9 mouse cellular contexts compared by ENCODE assay signal in genomic region chrX:58030100-58030834, GRCm38 (mm10). TPM values are rescaled to one million over a fixed set of nuclear protein-coding genes. Genes with fewer than 3 reads are reported as not detected.
DNase-seq lines count a peak whose midpoint lies in the region; ATAC-seq and TF ChIP-seq lines count a peak whose summit lies in the region.
"Had no signal": no experiment of that assay in that cellular context is flagged by ENCODE, and none has a peak within 500 bp of the region (broad histone marks: within the 10 kb centered on the region; RNA-seq: fewer than 3 reads in every experiment).

No protein-coding gene starts in this region.

- no peaks in the 10 kb centered on the region for H3K4me1 ChIP-seq in cerebellum, adult 2 months (ENCODE audit: control insufficient read depth, insufficient read depth, low read length)
- peaks cover 10% of the 10 kb centered on the region; the same call in 1 of the 2 replicates for H3K4me1 ChIP-seq in intestine, embryonic 15.5 days (replicated peaks)
- no peaks in the 10 kb centered on the region for H3K4me1 ChIP-seq in liver, postnatal 0 days (ENCODE audit: insufficient read depth)
- no peaks in the 10 kb centered on the region for H3K4me1 ChIP-seq in stomach, postnatal 0 days (replicated peaks; ENCODE audit: control insufficient read depth, insufficient read depth)

- 9% methylated on average over 40 of the region's 48 CpGs for WGBS in cerebellum, adult 2 months
- WGBS in intestine, embryonic 15.5 days: 16% methylated on average over 48 of the region's 48 CpGs
- 22% methylated on average over 44 of the region's 48 CpGs for WGBS in liver, postnatal 0 days (ENCODE audit: insufficient replicate concordance)
- 20% methylated on average over 48 of the region's 48 CpGs for WGBS in stomach, postnatal 0 days

- intact Hi-C loops in left cerebral cortex, postnatal 4 days (cut with DNase I): no loop called here

- no peaks in the 10 kb centered on the region for H3K36me3 ChIP-seq in intestine, embryonic 15.5 days
- H3K36me3 ChIP-seq in liver, postnatal 0 days (replicated peaks; ENCODE audit: insufficient read depth, low read length): no peaks in the 10 kb centered on the region
- H3K36me3 ChIP-seq in stomach, postnatal 0 days (ENCODE audit: control insufficient read depth, insufficient read depth, low read length): no peaks in the 10 kb centered on the region

- H3K4me2 ChIP-seq in intestine, embryonic 15.5 days (replicated peaks): peak overlapping the region; percentile 60
- peak overlapping the region; percentile 47 for H3K4me2 ChIP-seq in liver, postnatal 0 days (ENCODE audit: low read depth, low read length)
- H3K4me2 ChIP-seq in stomach, postnatal 0 days (replicated peaks; ENCODE audit: low read depth): peak overlapping the region; percentile 44

- H3K9ac ChIP-seq in intestine, embryonic 15.5 days: no peak overlapping the region
- H3K9ac ChIP-seq in liver, postnatal 0 days (replicated peaks): no peak overlapping the region
- no peak overlapping the region for H3K9ac ChIP-seq in stomach, postnatal 0 days (ENCODE audit: low read length)

- peak; percentile 92 for ATAC-seq in intestine, embryonic 15.5 days
- ATAC-seq in liver, postnatal 0 days: peak; percentile 75
- peak; percentile 63; the same call in 1 of the 2 replicates for ATAC-seq in stomach, postnatal 0 days (ENCODE audit: low FRiP score, low TSS enrichment)

- H3K9me3 ChIP-seq in intestine, embryonic 15.5 days: no peaks in the 10 kb centered on the region
- H3K9me3 ChIP-seq in liver, postnatal 0 days (ENCODE audit: low read length): no peaks in the 10 kb centered on the region
- no peaks in the 10 kb centered on the region for H3K9me3 ChIP-seq in stomach, postnatal 0 days (ENCODE audit: control insufficient read depth, low read length)

- no peak for TF ChIP-seq EP300 in liver, postnatal 0 days (IDR thresholded peaks at IDR 0.05; ENCODE audit: low read depth)
- TF ChIP-seq EP300 in stomach, postnatal 0 days (optimal IDR thresholded peaks at IDR 0.05): no peak

- no peak for TF ChIP-seq CTCF in cerebellum, adult 2 months (IDR thresholded peaks at IDR 0.05; ENCODE audit: borderline replicate concordance, insufficient read depth, low read depth, low read length)
- no peak for TF ChIP-seq CTCF in liver, postnatal 0 days (IDR thresholded peaks at IDR 0.05; ENCODE audit: low read depth)
- no peak for TF ChIP-seq CTCF in stomach, postnatal 0 days (IDR thresholded peaks at IDR 0.05; ENCODE audit: low read depth)

- peak overlapping the region; percentile 79 for H3K27ac ChIP-seq in cerebellum, adult 2 months (ENCODE audit: insufficient read depth, low read length)
- no peak overlapping the region for H3K27ac ChIP-seq in intestine, embryonic 15.5 days
- no peak overlapping the region for H3K27ac ChIP-seq in liver, postnatal 0 days (ENCODE audit: low read depth)
- H3K27ac ChIP-seq in stomach, postnatal 0 days (replicated peaks): no peak overlapping the region

- no peaks in the 10 kb centered on the region; the same call in 1 of the 2 replicates for H3K27me3 ChIP-seq in cerebellum, adult 2 months (ENCODE audit: control insufficient read depth, insufficient read depth, low read length)
- peaks cover 49% of the 10 kb centered on the region for H3K27me3 ChIP-seq in intestine, embryonic 15.5 days (replicated peaks)
- peaks cover 64% of the 10 kb centered on the region for H3K27me3 ChIP-seq in liver, postnatal 0 days (ENCODE audit: insufficient read depth, low read length)
- no peaks in the 10 kb centered on the region for H3K27me3 ChIP-seq in stomach, postnatal 0 days (ENCODE audit: control insufficient read depth, insufficient read depth, low read length)

- H3K4me3 ChIP-seq in cerebellum, adult 2 months (replicated peaks; ENCODE audit: insufficient read depth, low read depth, low read length): peak overlapping the region; percentile 95
- H3K4me3 ChIP-seq in intestine, embryonic 15.5 days (replicated peaks): peak overlapping the region; percentile 35
- H3K4me3 ChIP-seq in liver, postnatal 0 days (ENCODE audit: low read depth, low read length): peak overlapping the region; percentile 26; the same call in 1 of the 2 replicates
- H3K4me3 ChIP-seq in stomach, postnatal 0 days (ENCODE audit: low read depth, low read length): peak overlapping the region; percentile 32

- peak; percentile 92 for DNase-seq in left cerebral cortex, postnatal 4 days
- DNase-seq in left cerebral cortex, adult 9 months (ENCODE audit: low spot score in 2 of 2): no peak
- DNase-seq in cerebellum, adult 2 months: peak; percentile 86 to 91
- peak; percentile 74 for DNase-seq in forelimb bud, embryonic 11.5 days (ENCODE audit: low read depth, low spot score)
- DNase-seq in liver, postnatal 0 days: peak; percentile 30
- peak; percentile 51 for DNase-seq in stomach, postnatal 0 days (ENCODE audit: low spot score)
- DNase-seq in ovary, adult 18-20 months (ENCODE audit: low spot score): no peak

- peak; percentile 75; the same call in 1 of the 2 replicates for TF ChIP-seq POLR2A in cerebellum, adult 2 months (IDR thresholded peaks at IDR 0.05; ENCODE audit: borderline replicate concordance, insufficient read depth, low read length)

RNA-seq across cellular contexts. Expression of gene Zic3, which starts 7.8 kb away (rescaled TPM):
- 1 to 10 TPM; 6.4 to 8.9 TPM for total RNA-seq in left cerebral cortex, postnatal 4 days (2021)
- 7.4 and 7.7 TPM in 2 replicates for polyA plus RNA-seq in cerebellum, adult 2 months (2012; rRNA removed)
- polyA plus RNA-seq in intestine, embryonic 15.5 days (2015; fragmentation: Nextera tagmentation; extraction: Ambion mirVana): not detected in 2 replicates
- not detected in 2 replicates for polyA plus RNA-seq in liver, postnatal 0 days (2015; fragmentation: Nextera tagmentation; extraction: Ambion mirVana)
- polyA plus RNA-seq in stomach, postnatal 0 days (2015; fragmentation: Nextera tagmentation; extraction: Ambion mirVana): 0.04 TPM in 1 of 2 replicates, not detected in the other
- total RNA-seq: MEL had no signal

Comparison
In these comparisons a context has a peak if more than half of its experiments do, and no peak if none do; other contexts are left out.
1. DNase-seq: peak in left cerebral cortex, postnatal 4 days (single experiment), cerebellum, adult 2 months (2 of 2), forelimb bud, embryonic 11.5 days (single experiment), liver, postnatal 0 days (single experiment) and stomach, postnatal 0 days (single experiment); none in left cerebral cortex, adult 9 months (0 of 2) and ovary, adult 18-20 months (single experiment).
2. H3K4me3 ChIP-seq: peak in every context shown above with its lines; median percentile 95 in cerebellum, adult 2 months; 35 in intestine, embryonic 15.5 days; 32 in stomach, postnatal 0 days; 26 in liver, postnatal 0 days.
3. Peak in every context shown above with its lines, with median percentiles within 50 percentile points of each other: ATAC-seq and H3K4me2 ChIP-seq.